Mouse (Mus musculus) monocyte, adult 2 months (primary cell): ENCODE results near the gene Gpr34.

Experiments used
- DNase-seq, 2 experiments: peaks; one replicate each; pipeline ENCODE4 v3.0.0; 2022; ENCODE audit warnings: low spot score in 2 of 2, low read depth in 1 of 2

The Gpr34 gene

DNA sequence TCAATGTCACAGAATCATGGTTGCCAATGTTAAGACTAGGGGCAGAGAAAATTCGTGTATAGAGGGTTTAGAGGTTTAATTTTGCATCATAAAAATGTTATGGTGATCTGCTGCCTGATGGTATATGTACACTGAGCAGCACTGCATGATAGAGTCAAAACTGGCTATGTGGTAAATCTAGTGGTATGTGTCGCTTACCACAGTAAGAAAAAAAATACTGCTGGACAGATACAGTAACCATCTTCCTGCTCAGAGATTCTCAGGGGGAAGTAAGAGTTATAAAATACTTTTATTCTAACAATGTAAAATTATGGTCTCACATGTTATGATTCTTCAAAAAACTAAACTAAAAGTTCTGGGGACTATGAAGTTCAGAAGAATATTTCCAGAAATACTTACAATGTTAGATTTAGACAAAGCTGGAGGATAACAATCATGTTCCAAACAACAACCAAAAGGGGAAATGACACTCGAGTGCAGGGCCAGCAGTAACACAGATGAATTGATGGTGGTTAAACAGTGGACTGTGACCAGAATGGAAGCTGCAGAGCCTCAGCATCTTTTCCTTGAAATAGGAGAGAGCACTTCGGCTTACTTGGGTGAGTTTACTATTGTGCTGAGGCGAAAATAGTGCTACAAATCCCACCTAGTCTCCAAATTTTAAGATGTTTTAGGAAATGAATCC is at the start of gene Gpr34:
Gene Gpr34, plus strand, starts transcription at position 491 of the 685 bp plus-strand sequence.
- DNase-seq: no peak

DNA sequence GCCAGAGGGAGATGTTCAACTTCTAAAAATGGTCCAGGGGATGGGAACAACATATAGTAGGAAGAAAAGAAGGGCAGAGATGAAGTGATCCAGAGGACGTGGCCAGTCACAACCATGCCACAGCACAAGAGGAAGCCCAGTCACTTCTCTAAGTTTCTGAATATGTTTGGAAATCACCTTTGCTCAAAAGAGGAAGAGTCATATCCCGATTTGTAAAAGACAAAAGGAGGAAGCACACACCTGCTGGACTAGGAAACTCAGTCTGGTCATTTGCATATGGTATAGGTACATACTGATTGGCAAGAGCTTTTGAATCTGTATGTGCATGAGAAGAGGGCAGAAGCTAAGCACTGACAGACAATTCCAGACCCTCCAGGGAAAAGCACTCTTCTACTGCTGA is 32.5 kb upstream of the Gpr34 start:
- DNase-seq: no peak

DNA sequence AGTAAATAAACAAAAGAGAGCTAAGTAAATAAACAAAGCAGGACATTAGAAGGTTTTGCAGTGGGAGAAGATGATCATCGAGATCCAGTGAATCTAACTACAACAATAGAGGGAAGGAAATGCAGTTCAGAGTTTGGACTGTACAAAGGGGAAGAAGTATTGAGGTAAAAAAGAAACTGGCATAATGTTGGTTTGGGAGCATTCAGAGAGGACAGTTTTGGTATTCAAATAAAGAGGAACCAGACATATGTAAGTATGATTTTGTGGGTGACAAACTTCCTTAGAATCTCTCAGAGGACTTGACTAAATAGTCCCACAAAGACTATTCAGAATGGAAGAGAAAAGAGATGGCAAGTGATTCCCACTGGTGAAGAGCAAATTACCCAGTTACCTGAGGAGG is 31.9 kb upstream of the Gpr34 start:
- DNase-seq: no peak

DNA sequence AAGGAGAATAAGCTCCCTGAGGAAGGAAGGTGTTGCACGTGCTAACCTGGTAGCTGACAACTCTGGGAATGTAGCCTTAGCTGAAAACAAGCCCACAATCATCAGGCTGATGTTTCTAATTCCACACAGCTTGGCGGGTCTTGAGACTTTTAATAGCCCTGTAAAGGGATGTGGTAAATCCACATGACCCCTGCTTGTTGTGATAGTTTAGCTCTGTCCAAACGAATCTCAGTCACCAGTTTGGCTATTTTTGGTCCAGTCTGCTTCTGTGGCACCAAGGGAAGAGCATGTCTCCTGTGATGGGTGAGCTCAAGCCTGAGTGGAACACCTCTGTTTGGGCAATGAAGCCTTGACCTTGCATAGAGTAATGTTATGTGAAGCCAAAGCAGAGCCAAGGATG is 25.1 kb upstream of the Gpr34 start:
- no peak for DNase-seq

DNA sequence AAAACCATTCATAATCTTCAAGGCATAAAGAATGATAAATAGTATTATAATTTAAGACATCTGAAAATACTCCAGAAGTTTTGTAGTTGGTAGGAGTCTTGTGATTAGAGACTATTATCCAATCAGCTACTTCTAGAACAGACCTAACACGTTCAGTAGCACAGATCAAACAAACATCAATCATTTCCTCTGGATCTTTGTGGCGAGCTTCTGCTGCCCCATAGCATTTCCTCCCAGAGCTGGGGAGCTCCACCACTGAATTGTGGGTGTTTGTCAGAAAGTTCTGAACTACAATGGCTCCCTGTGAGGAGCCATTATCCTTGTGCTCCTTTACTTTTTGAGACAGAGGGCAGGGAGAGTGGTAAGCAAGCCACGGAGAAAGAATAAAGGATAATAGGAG is 24.1 kb upstream of the Gpr34 start:
- no peak for DNase-seq

DNA sequence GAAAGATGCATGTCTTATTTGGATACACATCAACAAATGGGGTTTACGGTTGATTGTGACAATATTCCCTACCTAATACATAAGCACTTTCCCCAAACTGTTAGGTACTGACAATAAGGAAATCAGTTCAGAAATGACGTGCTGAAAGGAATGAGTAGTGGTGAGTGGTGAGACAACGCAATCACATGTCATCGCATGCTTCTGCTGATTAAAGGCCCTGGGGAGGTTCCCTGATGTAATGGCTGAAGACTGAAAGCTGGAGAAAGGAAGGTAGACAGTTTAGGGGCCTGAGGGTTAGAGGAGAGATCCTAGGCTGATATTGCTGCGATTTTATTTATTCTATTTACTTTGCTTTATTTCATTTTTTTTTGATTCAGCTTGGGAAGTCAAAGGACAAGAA is 20.8 kb upstream of the Gpr34 start:
- no peak for DNase-seq

DNA sequence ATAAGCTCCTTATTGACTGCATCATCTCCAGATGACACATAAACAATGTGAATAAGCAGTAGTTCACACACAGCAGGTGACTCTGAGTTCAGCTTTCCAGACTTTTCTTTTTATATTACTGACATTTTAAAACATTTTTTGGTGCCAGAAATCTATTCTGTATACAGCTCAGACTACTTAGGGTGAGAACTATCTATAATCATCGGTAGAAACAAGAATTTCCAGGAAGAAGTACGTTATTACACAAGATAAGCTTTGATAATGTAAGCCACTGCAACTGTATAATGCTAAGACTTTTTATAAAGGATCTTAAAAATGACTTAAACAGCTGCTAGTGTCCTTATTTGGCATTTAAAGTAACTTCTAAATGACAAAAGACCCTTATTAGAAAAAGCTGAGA is 19.8 kb upstream of the Gpr34 start:
- DNase-seq: no peak

DNA sequence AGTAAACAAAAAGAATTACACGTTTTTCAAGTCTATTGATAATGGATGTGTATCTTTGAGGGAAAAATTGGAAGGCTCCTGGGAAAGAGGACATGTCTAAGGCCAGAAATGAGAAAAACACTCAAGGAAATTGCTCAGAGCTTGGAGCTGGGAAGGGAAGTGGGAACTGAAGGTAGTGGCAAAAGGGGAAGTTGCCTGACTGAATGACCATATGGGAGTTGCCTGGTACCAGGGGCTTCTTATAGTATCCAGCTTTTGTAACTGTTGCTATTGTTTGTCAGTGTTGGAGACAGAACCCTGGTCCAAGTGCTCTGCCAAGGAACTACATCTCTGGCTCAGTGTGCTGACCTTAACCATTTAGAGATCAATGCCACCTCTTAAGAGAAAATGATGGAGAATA is 15.2 kb upstream of the Gpr34 start:
- DNase-seq: no peak

DNA sequence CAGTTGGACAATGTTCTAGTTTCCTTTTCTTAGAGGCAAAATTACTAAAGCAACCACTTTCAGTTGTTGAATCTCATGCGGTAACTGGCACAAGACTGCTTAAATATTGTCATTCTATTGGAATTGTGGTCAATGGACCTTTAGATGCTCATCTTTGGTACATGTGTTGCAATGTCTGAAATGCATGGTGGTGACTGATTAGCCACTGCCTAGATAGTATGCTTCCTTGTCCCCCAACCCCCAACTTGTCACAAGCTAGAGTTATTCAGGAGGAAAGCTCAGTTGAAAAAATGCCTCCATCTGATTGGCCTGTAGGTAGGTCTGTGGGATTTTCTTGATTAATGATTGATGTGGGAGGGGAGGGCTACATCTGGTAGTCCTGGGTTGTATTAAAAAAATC is 14.6 kb upstream of the Gpr34 start:
- no peak for DNase-seq

DNA sequence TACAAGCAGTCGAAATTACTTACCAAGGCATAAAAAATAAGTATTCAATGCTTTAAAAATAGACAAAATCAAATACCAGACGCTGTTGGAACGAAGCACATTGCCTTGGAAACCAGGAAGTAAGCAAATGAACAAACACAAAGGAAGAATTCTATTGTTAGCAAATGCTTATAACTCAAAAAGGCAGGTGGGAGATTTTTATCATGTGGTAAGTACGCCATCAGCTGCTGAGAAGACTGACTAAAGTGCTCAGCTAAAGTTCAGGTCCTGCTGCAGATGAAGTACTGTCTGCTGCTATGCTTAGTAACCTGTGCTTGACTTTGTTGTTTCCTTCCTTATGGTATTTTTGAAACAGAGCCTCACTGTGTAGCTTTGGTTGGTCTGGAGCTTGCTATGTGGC is 13.4 kb upstream of the Gpr34 start:
- DNase-seq: no peak

DNA sequence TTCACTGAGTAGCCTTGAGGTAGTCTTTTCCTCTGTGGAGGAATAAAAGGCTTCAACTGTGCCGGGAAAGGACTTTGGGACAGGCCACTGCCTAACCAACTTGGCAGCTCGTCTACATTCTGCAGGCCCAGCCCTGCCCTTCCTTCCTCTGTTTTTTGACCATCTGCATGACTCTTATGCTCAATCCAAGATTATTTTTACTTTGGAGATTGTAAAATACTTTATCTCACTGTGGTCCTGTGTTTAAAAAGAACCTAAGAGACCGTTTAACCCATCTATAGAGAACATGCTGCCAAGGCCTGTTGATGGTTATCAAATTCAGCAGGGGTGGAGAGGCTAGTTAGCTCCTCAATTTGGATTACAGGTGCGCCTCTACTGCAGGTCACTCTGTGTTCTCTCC is 10.4 kb upstream of the Gpr34 start:
- no peak for DNase-seq

DNA sequence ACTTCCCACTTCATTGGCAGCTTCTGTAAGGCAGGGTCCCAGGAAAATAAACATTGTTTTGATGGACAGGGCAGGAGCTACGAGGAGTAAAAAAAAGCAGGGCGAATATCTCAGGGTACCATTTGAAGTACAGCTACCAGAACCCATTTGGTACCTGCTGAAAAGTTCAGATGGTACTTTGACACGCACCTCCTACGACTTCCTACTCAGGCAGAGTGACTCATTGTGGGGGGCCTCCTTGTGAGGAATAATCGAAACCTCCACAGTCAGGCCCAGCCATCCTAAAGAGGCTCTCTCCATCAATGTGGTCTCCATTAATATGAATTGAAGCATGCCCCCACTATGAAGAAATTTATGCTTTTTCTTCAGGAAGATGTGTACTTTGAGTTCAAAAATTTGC is 9.2 kb upstream of the Gpr34 start:
- no peak for DNase-seq

DNA sequence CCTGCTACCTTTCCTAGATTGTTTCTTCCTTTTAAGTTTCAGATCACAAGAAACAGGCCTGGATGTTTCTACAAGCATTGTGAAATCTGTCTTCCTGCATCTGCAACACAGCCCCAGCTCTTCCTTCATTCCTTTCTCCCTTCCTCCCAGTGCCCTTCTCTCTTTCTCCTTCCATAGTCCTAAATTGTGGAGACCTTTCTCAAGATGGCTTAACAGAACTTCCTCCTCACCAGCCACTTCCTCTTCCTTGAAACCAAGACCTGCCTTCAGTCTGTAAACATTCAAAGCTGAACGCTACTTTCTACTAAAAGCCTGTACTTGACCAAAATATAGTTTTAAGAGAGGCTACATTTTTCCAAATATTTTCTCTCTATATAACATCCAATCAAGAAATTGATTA is 4.5 kb downstream of the Gpr34 start:
- no peak for DNase-seq

DNA sequence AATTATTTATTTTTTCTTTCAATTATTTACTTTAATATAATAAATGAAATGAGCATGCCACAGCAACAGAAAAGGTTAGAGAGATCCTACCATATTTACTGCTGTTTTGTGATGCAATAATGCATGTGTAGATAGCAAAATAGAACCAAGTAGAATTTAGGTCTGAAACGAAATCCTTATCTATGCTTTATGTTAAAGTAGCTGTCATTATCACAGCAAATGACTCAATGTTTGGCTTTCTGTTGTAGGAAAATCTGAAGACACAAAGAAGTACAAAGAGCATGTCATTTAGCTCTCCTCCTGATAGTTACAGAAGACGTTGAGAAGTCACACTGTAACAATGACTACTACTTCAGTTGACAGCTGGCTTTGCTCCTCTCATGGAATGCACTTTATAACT is 7.0 kb downstream of the Gpr34 start:
- DNase-seq: no peak

DNA sequence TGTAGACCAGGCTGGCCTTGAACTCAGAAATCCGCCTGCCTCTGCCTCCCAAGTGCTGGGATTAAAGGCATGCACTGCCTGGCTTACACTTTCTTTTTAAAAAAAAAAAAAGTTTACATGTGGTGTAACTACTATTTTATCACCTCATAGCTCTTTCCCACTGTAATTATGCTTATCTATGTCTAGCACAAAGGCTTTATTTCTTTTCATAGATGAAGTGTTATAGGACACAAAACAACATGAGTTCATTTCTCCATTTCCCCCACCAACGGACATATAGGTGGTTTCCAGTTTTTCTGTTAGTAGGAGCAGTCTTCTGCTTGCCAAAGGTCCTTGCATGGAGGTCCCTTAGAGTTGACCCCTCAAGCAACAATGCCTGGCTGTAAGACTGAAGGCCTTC is 20.0 kb downstream of the Gpr34 start:
- no peak for DNase-seq

DNA sequence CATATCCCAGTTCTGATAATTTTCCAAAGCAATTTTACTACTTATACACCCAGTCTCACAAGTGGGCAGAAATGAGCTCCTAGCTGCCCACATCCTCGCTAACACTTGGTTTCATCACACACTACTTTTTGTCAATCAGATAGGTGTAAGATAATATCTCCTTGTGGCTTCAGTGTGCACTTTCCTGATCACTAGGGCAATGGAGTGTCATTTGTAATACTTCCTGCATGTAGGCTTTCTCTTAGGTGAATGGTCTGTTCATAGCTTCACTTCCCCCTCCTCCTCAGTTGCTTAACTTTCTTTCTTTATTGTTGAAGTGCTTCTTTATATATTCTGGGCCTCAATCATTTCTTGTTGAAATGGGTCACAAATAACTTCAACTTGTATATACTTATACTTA is 20.4 kb downstream of the Gpr34 start:
- DNase-seq: no peak

DNA sequence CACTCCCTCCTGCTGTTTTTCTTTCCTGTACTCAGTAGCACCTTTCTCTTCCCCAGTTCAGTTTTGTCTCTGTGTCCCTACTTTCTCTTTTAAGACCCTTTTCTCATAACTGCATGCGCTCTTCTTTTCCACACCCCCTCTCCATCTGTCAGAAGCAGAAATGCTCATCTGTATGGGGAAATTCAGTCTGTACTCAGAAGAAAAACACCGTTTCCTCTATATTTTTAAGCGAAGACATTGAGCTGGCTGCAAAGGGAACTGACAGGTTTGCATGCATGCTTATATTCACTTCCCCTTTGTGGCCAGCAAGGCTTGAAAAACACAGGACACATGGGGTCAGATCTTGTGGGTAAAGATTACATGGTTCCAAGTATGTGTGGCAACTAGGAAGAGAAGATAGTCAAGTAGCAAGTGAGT is 23.1 kb downstream of the Gpr34 start:
- DNase-seq: peak; percentile 27 to 54

DNA sequence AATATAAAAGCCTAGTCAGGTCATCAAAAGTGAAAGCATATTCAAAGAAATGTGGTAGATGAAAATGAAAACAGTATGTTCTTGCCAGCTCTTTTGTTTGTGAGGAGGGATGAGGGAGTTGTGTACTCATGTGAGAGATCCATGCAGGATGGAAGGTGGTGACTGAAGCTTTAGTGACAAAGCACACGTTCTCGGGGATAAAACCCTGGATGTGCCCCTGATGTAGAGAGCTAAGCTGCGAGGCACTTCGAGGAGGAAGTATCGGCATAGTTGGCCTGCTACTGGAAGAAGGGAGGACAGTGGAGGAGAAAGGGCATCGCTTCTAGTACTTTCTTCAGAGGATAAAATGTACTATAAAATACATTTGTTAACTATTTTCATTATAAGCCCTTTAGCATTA is 24.0 kb downstream of the Gpr34 start:
- no peak for DNase-seq

DNA sequence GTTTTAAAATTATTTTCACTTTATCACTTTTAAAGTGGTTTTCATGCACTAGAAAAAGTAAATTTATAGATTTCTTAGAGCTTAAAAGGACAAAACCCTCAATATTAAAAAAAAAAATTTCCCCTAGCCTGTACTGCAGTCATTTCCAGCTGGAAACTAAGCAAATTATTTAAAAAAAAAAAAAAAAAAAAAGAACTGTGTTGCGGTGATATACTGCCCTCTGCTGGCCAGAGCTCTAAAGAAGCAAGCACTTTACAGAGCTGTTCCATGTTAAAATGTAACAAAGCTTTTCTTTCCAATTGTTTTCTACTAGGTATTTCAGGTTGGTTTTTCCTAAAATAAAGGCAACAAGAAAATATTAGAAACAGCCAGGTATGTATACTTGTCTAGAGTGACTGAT is 24.8 kb downstream of the Gpr34 start:
- no peak for DNase-seq

DNA sequence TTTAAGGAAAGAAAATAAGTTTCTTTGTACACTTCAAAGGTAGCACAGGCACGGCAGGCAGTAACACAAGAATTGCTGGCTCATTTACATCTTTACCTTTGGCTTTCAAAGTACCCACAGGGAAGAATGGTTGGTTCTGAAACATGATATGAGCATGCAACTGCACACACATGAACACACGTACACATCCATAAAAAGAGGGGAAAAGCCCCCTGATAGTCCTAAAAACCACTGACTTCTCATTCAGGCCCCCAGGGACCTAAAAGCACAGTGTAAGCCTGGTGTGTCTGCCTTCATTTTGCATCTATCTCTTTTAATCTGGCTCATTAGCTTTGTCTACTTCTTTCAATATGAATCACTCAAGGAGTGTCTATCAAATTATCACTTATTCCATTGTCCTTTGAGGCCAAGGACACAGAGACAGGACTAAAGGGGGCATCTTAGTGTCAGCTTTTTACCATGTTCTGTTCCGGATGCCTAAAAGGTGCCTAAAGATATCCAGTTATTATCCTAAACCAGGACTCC is 26.8 kb downstream of the Gpr34 start:
- DNase-seq: no peak

DNA sequence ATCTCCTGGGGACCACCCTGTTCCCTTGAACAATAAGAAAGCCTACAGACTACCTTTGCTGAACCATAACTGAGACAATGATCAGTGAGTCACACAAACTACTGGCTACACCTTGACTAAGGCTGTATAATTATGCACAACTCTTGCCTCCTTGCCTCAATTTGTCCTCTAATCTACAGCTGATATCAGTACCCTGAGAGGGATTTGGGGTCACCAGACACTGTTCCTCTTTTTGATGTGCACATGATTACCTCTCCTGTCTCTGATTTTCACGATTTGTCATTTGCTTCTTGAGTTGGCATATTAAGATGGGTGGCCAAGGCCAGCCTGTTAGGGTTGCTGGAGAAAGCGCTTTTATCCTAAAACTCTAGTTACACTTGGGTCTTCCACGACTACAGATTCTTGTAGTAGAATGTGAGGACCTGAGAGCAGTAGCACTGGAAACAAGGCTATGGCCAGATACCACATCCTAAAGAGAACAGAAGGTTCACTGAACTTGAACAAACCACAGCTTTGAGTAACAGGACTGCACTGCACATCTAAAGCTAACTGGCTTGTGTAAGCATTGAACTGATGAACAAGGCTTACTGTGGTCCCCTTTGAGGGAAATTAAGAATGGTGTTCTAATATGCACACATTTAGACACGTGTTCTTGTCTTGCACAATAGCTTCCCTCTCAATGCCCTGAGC is 27.5 kb downstream of the Gpr34 start:
- no peak for DNase-seq

DNA sequence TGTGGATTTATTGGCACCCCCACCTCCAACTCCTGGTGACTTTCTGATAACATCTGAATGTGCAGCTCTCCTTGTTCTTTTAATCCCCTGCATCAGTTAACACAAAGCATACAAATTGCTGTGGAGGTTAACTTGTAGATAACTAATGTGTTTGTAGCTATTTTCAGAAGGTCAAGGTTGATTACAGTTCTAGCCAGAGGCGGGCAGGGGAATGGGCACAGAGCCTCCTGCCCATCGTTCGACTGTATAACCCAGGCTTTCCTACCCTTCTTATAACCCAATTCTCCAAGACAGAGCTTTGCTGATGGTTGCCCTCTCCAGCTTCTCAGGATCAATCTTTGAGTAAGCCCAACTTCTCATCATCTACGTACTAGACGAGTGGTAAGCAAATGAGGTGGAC is 29.2 kb downstream of the Gpr34 start, which contains the start of gene Gpr82:
Gene Gpr82, plus strand, starts transcription at position 301 of the 400 bp plus-strand sequence.
- no peak for DNase-seq

DNA sequence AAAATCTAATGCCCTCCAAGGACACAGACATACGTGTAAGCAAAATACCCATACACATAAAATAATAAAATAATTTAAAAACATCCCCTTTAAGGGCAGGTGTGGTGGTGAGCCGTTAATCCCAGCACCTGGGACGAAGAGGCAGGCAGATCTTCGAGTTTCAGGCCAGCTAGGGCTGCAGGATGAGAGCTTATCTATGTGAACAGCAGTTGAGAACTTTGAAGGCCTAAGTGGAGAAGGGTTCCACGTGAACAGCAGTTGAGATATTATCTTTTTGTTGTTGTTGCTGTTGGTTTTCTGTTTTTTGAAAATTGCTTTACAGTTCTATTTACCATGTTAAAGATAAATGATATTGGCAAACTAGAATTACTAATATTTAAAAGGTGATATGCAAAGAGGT is 37.0 kb downstream of the Gpr34 start:
- DNase-seq: no peak
